Mouse (Mus musculus): ENCODE data around the gene Acot8. TPM values are rescaled to one million over a fixed set of nuclear protein-coding genes. Genes with fewer than 3 reads are reported as not detected.

Gene Acot8
- total and polyA plus RNA-seq, 2 experiments from 2014 or later: 17.5 to 24.2 TPM

- H3K27ac ChIP-seq (ENCODE audit: low read depth, low read length): no peak overlapping the region
- no peaks in the 10 kb centered on the region for H3K4me1 ChIP-seq (ENCODE audit: insufficient read depth, low read length)
- no peak overlapping the region for H3K4me2 ChIP-seq (ENCODE audit: low read depth, low read length, poor library complexity, severe bottlenecking)
- peaks cover 15% of the 10 kb centered on the region for H3K36me3 ChIP-seq (ENCODE audit: insufficient read depth, low read length)
- H3K27me3 ChIP-seq (ENCODE audit: insufficient read depth, low read length): no peaks in the 10 kb centered on the region
- TF ChIP-seq CTCF (IDR thresholded peaks at IDR 0.05): peak; percentile 14; the same call in 1 of the 2 replicates
- no peak for ATAC-seq (ENCODE audit: low FRiP score)
- no peaks in the 10 kb centered on the region for H3K9me3 ChIP-seq (ENCODE audit: low read length)
- DNase-seq (ENCODE audit: low spot score): no peak
- H3K9ac ChIP-seq (replicated peaks; ENCODE audit: low read length, poor library complexity, severe bottlenecking): no peak overlapping the region
- WGBS: 81% methylated on average over 5 of the region's 5 CpGs
- H3K4me3 ChIP-seq (ENCODE audit: low read depth, low read length): no peak overlapping the region
Observed at GRCm38 (mm10) chr2:164817703-164818102, 13.0 kb upstream of the Acot8 start.

- H3K36me3 ChIP-seq (ENCODE audit: insufficient read depth, low read length): peaks cover 15% of the 10 kb centered on the region
- H3K27ac ChIP-seq (ENCODE audit: low read depth, low read length): no peak overlapping the region
- no peak overlapping the region for H3K9ac ChIP-seq (replicated peaks; ENCODE audit: low read length, poor library complexity, severe bottlenecking)
- 85% methylated on average over 6 of the region's 6 CpGs for WGBS
- no peak for TF ChIP-seq CTCF (IDR thresholded peaks at IDR 0.05)
- no peaks in the 10 kb centered on the region for H3K9me3 ChIP-seq (ENCODE audit: low read length)
- H3K4me1 ChIP-seq (ENCODE audit: insufficient read depth, low read length): no peaks in the 10 kb centered on the region
- H3K4me3 ChIP-seq (ENCODE audit: low read depth, low read length): no peak overlapping the region
- H3K4me2 ChIP-seq (ENCODE audit: low read depth, low read length, poor library complexity, severe bottlenecking): no peak overlapping the region
- DNase-seq (ENCODE audit: low spot score) (no peak), ATAC-seq (ENCODE audit: low FRiP score) (no peak)
- H3K27me3 ChIP-seq (ENCODE audit: insufficient read depth, low read length): no peaks in the 10 kb centered on the region
Observed at GRCm38 (mm10) chr2:164817206-164817605, 12.5 kb upstream of the Acot8 start.

DNA sequence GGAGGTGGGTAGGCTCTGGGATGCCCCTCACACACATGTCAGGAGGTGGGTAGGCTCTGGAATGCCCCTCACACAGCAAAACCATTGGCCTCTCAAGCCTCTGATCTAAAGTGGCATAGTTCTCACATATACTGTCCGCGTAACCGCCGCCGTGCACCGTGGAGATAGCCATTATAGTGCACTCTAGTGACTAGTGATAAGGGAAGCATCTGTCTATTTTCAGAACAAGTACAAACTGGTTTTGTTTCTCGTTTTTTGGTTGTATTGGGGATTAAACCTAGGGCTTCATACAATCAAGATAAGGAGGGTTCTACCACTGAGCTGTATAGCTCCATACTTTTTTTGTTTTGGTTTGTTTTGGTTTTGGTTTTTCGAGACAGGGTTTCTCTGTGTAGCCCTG, 11.1 kb upstream of the Acot8 start:
- no peak for ATAC-seq (ENCODE audit: low FRiP score)
- Histone ChIP-seq H3K4me1 (ENCODE audit: insufficient read depth, low read length) (no peaks in the 10 kb centered on the region), H3K27me3 (ENCODE audit: insufficient read depth, low read length) (no peaks in the 10 kb centered on the region), H3K9ac (replicated peaks; ENCODE audit: low read length, poor library complexity, severe bottlenecking) (no peak overlapping the region), H3K9me3 (ENCODE audit: low read length) (no peaks in the 10 kb centered on the region), H3K27ac (ENCODE audit: low read depth, low read length) (no peak overlapping the region), H3K36me3 (ENCODE audit: insufficient read depth, low read length) (peaks cover 9% of the 10 kb centered on the region), H3K4me2 (ENCODE audit: low read depth, low read length, poor library complexity, severe bottlenecking) (no peak overlapping the region), H3K4me3 (ENCODE audit: low read depth, low read length) (no peak overlapping the region)
- no peak for TF ChIP-seq CTCF (IDR thresholded peaks at IDR 0.05)
- WGBS: 89% methylated on average over 8 of the region's 8 CpGs
- DNase-seq (ENCODE audit: low spot score): no peak

DNA sequence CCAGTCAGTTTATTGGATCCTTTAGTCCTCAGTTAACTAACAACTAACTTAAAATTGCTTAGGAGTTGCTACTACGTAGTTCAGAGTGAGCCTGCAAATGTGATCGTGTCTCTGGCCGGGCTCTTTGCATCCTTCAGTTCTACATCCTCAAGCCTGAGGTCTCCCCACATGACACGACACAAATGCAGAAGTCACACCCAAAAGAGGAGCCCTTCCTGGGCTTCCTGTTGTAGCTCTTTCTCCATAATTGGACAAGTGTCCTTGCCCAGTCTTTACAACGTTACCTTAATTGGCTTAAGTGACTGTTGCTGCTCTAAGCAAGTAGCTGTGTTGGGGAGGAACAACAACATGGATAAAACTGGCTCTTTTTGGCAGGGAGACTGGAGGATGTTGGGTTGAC, 10.7 kb upstream of the Acot8 start:
- ATAC-seq (ENCODE audit: low FRiP score) (no peak), DNase-seq (ENCODE audit: low spot score) (no peak)
- Histone ChIP-seq H3K4me3 (ENCODE audit: low read depth, low read length) (no peak overlapping the region), H3K4me1 (ENCODE audit: insufficient read depth, low read length) (no peaks in the 10 kb centered on the region), H3K4me2 (ENCODE audit: low read depth, low read length, poor library complexity, severe bottlenecking) (no peak overlapping the region), H3K9me3 (ENCODE audit: low read length) (no peaks in the 10 kb centered on the region), H3K27me3 (ENCODE audit: insufficient read depth, low read length) (no peaks in the 10 kb centered on the region), H3K27ac (ENCODE audit: low read depth, low read length) (no peak overlapping the region), H3K9ac (replicated peaks; ENCODE audit: low read length, poor library complexity, severe bottlenecking) (no peak overlapping the region), H3K36me3 (ENCODE audit: insufficient read depth, low read length) (peaks cover 5% of the 10 kb centered on the region)
- WGBS: 93% methylated on average over 5 of the region's 5 CpGs
- TF ChIP-seq CTCF (IDR thresholded peaks at IDR 0.05): no peak

GRCm38 (mm10) chr2:164813557-164813956, 8.9 kb upstream of the Acot8 start:
- Histone ChIP-seq H3K4me1 (ENCODE audit: insufficient read depth, low read length) (no peaks in the 10 kb centered on the region), H3K9ac (replicated peaks; ENCODE audit: low read length, poor library complexity, severe bottlenecking) (no peak overlapping the region), H3K36me3 (ENCODE audit: insufficient read depth, low read length) (peaks cover 13% of the 10 kb centered on the region), H3K4me2 (ENCODE audit: low read depth, low read length, poor library complexity, severe bottlenecking) (no peak overlapping the region), H3K4me3 (ENCODE audit: low read depth, low read length) (no peak overlapping the region), H3K9me3 (ENCODE audit: low read length) (no peaks in the 10 kb centered on the region), H3K27me3 (ENCODE audit: insufficient read depth, low read length) (no peaks in the 10 kb centered on the region), H3K27ac (ENCODE audit: low read depth, low read length) (no peak overlapping the region)
- DNase-seq (ENCODE audit: low spot score): no peak
- no peak for TF ChIP-seq CTCF (IDR thresholded peaks at IDR 0.05)
- ATAC-seq (ENCODE audit: low FRiP score): no peak
- 69% methylated on average over 2 of the region's 2 CpGs for WGBS

- H3K9me3 ChIP-seq (ENCODE audit: low read length): no peaks in the 10 kb centered on the region
- no peak overlapping the region for H3K4me2 ChIP-seq (ENCODE audit: low read depth, low read length, poor library complexity, severe bottlenecking)
- H3K9ac ChIP-seq (replicated peaks; ENCODE audit: low read length, poor library complexity, severe bottlenecking): no peak overlapping the region
- H3K4me3 ChIP-seq (ENCODE audit: low read depth, low read length): no peak overlapping the region
- H3K27ac ChIP-seq (ENCODE audit: low read depth, low read length): no peak overlapping the region
- peaks cover 18% of the 10 kb centered on the region for H3K36me3 ChIP-seq (ENCODE audit: insufficient read depth, low read length)
- TF ChIP-seq CTCF (IDR thresholded peaks at IDR 0.05): no peak
- H3K4me1 ChIP-seq (ENCODE audit: insufficient read depth, low read length): no peaks in the 10 kb centered on the region
- no peaks in the 10 kb centered on the region for H3K27me3 ChIP-seq (ENCODE audit: insufficient read depth, low read length)
- ATAC-seq (ENCODE audit: low FRiP score) (no peak), DNase-seq (ENCODE audit: low spot score) (no peak)
- WGBS: 88% methylated on average over 7 of the region's 7 CpGs
Observed at GRCm38 (mm10) chr2:164806614-164807013, 1.9 kb upstream of the Acot8 start.
